Mouse (Mus musculus) kidney, postnatal 25 days (tissue): ENCODE data around the gene Ccl6.
A peak's percentile ranks its signal among the peaks of the same experiment; 100 is the strongest.
"Not testable (repeated sequence)": the region's sequence is repeated elsewhere in the genome, so short reads cannot be mapped to it uniquely, and the experiment has no call there.

Experiments used
- DNase-seq, 2 experiments: peaks; one replicate each; pipeline ENCODE4 v3.0.0; 2021; ENCODE audit warnings: mixed read lengths in 2 of 2

The Ccl6 gene

DNA sequence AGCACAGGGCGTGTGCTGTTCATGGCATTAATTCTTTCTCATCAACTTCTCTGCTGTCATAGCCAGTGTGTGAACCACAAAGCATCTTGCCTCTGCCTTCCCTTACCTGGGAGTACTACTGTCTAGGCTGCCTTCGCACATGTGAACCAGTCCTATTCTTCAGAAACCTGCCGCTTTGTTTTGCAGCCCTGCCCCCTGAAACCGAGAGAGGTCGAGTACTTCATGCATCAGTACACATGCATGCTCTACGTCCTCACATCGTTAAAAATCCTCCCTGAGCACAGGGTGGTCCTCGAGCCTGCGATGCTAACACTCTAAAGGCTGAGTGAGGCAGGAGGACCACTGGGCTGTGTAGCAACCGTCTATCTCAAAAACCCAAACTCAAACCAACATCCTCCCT is 35.8 kb downstream of the Ccl6 start:
- no peak for DNase-seq

DNA sequence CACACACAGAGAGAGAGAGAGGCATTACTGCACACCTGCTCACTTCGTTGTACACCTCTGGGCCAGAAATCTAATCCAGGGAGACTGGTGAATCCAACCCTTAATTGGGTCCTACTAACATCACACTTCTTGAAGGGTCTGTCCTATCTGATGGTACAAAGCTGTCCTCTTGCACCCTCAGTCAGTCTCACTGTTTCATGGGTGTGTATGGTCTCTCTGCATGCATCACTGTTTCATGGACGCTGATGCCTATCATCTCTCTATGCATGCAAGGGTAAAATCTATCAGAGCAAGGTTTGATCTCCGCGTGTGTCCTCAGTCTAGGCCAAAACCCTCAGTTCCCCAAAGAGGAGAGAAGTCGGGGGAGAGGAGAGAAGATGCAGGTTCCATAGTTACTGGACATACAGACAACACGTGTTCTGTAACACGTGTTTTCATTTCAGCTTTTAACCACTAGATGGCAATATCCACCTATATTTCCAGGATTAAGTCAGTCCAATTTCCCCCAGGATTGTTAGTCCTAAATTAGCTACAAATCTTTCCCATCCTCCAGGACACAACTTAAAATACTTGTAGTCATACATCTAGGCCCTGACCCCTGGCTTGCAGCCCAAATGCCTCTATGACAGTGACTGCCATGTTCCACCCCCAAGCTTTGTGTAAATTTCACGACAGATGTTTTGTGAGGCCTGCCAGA is 36.7 kb downstream of the Ccl6 start:
- peak in 1 of 2 experiments; percentile 14 for DNase-seq

DNA sequence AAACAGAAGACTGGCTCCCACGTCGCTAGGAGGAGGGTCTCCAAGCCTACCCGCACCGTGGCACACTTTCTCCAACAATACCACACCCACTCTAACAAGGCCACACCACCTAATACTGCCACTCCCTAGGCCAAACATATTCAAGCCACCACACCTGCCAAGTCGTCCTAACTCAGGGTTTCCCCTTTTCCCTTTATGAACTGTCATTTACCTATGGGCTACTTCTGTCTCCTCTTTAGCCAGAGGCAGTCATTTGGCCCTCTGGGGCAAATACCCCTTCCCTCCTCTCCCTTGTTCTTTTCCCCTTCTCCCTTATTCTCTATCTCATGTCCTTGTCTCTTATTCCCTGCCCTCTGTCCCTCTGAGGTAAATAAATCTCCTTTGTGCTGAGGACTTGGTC is 41.2 kb downstream of the Ccl6 start:
- DNase-seq: no peak

DNA sequence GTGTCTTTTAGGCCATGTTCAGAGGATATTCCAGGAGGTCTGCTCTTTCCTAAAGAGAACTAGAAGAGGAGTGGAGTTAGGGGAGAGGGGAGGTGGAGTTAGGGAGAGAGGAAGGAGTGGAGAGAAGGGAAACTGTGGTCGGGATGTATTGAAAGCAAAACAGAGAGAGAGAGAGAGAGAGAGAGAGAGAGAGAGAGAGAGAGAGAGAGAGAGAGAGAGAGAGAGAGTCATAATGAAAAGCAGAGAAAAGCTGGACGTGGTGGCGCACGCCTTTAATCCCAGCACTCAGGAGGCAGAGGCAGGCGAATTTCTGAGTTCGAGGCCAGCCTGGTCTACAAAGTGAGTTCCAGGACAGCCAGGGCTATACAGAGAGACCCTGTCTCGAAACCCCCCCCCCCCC is 41.9 kb downstream of the Ccl6 start:
- DNase-seq: not testable (repeated sequence)

DNA sequence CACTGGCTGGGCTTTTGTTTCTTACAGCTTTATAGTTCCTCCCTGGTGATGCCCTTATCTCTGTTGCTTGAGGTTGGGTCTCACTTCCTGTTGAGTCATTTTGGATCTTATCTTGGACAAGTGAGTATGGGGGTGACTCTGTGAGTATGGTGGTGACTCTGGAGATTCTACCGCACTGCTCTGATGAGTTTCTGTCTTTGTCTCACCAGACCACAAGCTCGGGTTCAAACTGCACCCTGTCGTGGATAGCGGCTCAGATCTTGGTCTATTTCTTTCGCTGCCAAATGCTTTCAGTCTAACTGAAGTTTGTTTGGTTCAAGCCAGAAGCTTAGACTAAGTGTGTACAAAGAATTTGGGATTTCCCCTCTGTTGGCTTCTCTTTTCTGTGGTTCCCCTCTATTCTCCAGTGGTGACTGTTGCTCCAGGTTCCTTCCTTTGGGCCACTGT is 42.7 kb downstream of the Ccl6 start:
- DNase-seq: no peak

DNA sequence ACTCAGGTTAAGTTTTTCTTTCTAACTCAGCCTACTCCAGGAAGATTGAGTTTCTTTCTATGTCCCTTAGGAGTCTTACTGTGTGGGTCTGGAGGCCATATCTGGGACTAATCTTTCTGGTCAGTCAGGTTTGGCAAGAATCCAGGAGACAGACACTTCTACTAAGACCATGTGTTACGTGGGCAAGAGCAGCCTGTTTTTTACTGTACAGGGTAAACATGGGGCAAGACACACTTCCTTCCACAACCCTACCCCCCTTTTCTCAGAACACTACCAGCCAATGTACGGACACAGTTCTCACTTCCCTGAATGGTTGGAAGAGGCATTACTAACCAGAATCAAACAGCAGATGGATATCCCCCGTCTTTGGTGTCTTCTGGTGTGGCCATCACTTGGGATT is 48.7 kb downstream of the Ccl6 start:
- no peak for DNase-seq

DNA sequence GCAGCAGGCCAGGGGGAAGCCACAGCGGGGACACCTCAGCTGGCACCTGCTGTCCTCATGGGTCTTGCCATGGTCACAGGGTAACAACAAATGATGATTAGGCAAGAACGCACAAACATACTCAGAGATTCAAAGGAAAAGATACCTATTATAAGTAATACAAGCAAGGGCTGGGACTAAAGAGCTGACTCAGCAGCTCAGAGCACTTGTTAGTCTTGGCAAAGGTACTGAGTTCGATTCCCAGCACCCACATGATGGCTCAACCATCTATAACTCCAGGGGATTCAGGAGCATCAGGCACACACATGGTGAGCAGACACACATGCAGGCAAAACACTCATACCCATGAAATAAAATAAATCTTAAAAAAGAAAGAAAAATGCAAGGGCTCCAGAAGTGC is 51.5 kb downstream of the Ccl6 start:
- DNase-seq: no peak

DNA sequence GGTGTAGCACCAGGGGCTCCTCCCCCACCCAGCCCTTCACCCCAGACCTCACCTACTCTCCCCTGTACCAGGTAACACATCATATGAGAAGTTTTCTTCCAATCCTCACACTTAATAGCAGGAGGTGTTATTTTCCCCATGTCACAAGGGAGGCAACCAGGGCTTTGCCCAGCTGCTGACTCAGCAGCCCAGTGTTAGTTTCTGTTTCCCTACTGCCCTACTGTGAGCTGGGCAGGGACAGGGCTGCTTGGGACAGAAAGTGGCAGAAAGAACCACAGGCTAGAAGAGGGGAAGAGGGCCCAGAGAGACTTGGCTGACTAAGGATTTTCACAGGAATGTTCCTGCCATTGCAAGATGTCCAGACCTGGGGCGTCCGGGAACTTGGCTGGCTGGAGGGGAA is 52.0 kb downstream of the Ccl6 start:
- no peak for DNase-seq

DNA sequence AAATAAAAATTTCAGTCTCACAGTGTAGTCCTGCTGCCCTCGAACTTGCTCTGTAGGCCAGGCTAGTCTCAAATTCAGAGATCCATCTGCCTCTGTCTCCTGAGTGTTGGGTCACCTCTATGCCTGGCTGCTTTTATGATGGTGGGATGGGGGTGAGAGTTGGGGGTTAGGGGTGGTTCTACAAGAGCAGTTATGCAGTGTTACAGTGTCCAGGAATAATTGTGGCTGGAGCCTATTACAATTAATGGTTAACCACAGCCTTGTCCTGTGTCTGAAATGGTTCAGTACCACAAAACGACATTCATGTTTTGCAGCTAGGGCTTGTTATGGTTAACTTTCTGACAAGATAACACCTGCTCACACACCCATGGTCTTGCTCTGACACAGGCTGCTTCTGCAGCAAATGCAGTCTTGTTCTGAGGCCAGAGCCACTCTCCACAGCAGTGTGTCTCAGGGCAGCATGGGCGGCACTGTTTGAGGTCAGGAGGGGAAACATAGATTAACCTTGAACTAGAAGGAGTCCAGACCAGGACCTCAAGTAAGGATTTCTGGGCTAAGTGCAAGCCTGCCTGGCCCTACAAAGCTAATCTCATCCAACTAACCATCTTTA is 54.1 kb downstream of the Ccl6 start:
- peak; percentile 14 to 65 for DNase-seq
